Mouse (Mus musculus) frontal cortex, postnatal 10 days (tissue): ENCODE results near the gene Prpf18.
"Not testable (repeated sequence)": the region's sequence is repeated elsewhere in the genome, so short reads cannot be mapped to it uniquely, and the experiment has no call there.

Source experiments
- DNase-seq, 2 experiments: peaks; one replicate each; pipeline ENCODE4 v3.0.0; 2022; ENCODE audit warnings: low spot score in 2 of 2, mixed read lengths in 1 of 2

Gene Prpf18

GRCm38 (mm10) chr2:4651500-4652285, at the start of gene Prpf18:
Gene Prpf18 (minus strand): TSS chr2:4652113.
- DNase-seq, result peak; percentile 75 to 84

- no peak for DNase-seq
Observed at GRCm38 (mm10) chr2:4679886-4680285, 28.0 kb upstream of the Prpf18 start.

GRCm38 (mm10) chr2:4671636-4672035, 19.7 kb upstream of the Prpf18 start:
- no peak for DNase-seq

GRCm38 (mm10) chr2:4669701-4670100, 17.8 kb upstream of the Prpf18 start:
- DNase-seq, result no peak

GRCm38 (mm10) chr2:4668626-4669025, 16.7 kb upstream of the Prpf18 start:
- DNase-seq, result no peak

GRCm38 (mm10) chr2:4660677-4661076, 8.8 kb upstream of the Prpf18 start:
- no peak for DNase-seq

- DNase-seq, result no peak
Observed at GRCm38 (mm10) chr2:4649646-4650045, 2.3 kb downstream of the Prpf18 start.

- DNase-seq, result no peak
Observed at GRCm38 (mm10) chr2:4648094-4648493, 3.8 kb downstream of the Prpf18 start.

- no peak for DNase-seq
Observed at GRCm38 (mm10) chr2:4645066-4645465, 6.8 kb downstream of the Prpf18 start.

- DNase-seq, result no peak
Observed at GRCm38 (mm10) chr2:4638189-4638588, 13.7 kb downstream of the Prpf18 start.

GRCm38 (mm10) chr2:4636656-4637055, 15.3 kb downstream of the Prpf18 start:
- DNase-seq, result no peak

GRCm38 (mm10) chr2:4635804-4636203, 16.1 kb downstream of the Prpf18 start:
- no peak for DNase-seq

- no peak for DNase-seq
Observed at GRCm38 (mm10) chr2:4630197-4630835, 21.6 kb downstream of the Prpf18 start.

- DNase-seq, result no peak
Observed at GRCm38 (mm10) chr2:4629470-4629869, 22.4 kb downstream of the Prpf18 start.

GRCm38 (mm10) chr2:4628920-4629319, 23.0 kb downstream of the Prpf18 start:
- no peak for DNase-seq

- DNase-seq, result no peak
Observed at GRCm38 (mm10) chr2:4626911-4627310, 25.0 kb downstream of the Prpf18 start.

GRCm38 (mm10) chr2:4621471-4621985, 30.4 kb downstream of the Prpf18 start:
- no peak for DNase-seq

GRCm38 (mm10) chr2:4620640-4621401, 31.1 kb downstream of the Prpf18 start:
- no peak for DNase-seq

- DNase-seq, result no peak
Observed at GRCm38 (mm10) chr2:4619893-4620593, 31.9 kb downstream of the Prpf18 start.

- DNase-seq, result not testable (repeated sequence)
Observed at GRCm38 (mm10) chr2:4619126-4619525, 32.8 kb downstream of the Prpf18 start.

GRCm38 (mm10) chr2:4616995-4617394, 34.9 kb downstream of the Prpf18 start:
- DNase-seq, result no peak
